Mouse (Mus musculus) neural tube, embryonic 15.5 days (tissue): ENCODE data around the gene Il20. TPM values are rescaled to one million over a fixed set of nuclear protein-coding genes. Genes with fewer than 3 reads are reported as not detected.
A peak's percentile ranks its signal among the peaks of the same experiment; 100 is the strongest.

Source experiments
- ATAC-seq: fragments of 200-750 bp; cut with Nextera tagmentation; 2 replicates; pipeline ENCODE4 v1.8.0; 2017; ENCODE audit warnings: mild to moderate bottlenecking, moderate TSS enrichment, moderate library complexity; ENCODE audit not compliant: low FRiP score
- H3K27ac ChIP-seq: fragments of 300-500 bp; sonication (generic); replicated peaks from 2 replicates; pipeline ENCODE4 v1.5.1; 2015; ENCODE audit warnings: mild to moderate bottlenecking, inconsistent platforms
- H3K27me3 ChIP-seq: fragments of 300-500 bp; sonication (generic); replicated peaks from 2 replicates; pipeline ENCODE4 v1.6.1; 2015; ENCODE audit warnings: inconsistent platforms
- H3K36me3 ChIP-seq: fragments of 300-500 bp; sonication (generic); 2 replicates; pipeline ENCODE4 v1.6.1; 2015; ENCODE audit warnings: inconsistent platforms
- H3K4me1 ChIP-seq: fragments of 300-500 bp; sonication (generic); 2 replicates; pipeline ENCODE4 v1.6.1; 2015; ENCODE audit warnings: inconsistent platforms
- H3K4me2 ChIP-seq: fragments of 300-500 bp; sonication (generic); 2 replicates; pipeline ENCODE4 v1.6.1; 2015; ENCODE audit warnings: inconsistent platforms, mild to moderate bottlenecking, moderate library complexity
- H3K4me3 ChIP-seq: fragments of 300-500 bp; sonication (generic); replicated peaks from 2 replicates; pipeline ENCODE4 v1.5.1; 2015; ENCODE audit warnings: mild to moderate bottlenecking, inconsistent platforms
- H3K9ac ChIP-seq: fragments of 300-500 bp; sonication (generic); replicated peaks from 2 replicates; pipeline ENCODE4 v1.6.1; 2015; ENCODE audit warnings: mild to moderate bottlenecking, inconsistent platforms
- H3K9me3 ChIP-seq: fragments of 300-500 bp; sonication (generic); replicated peaks from 2 replicates; pipeline ENCODE4 v1.6.1; 2016; ENCODE audit warnings: inconsistent platforms
- WGBS: fragments of 180-500 bp; shearing (Covaris S2); methylation state at CpG from one replicate; pipeline ENCODE4 v1.1.7; 2015; ENCODE audit warnings: mixed read lengths; 5-methylcytosine and 5-hydroxymethylcytosine counted together
- polyA plus RNA-seq: library from polyadenylated mRNA; unstranded; fragments of >200 nt; fragmentation: Nextera tagmentation; extraction: Ambion mirVana; gene quantifications from 2 replicates; pipeline ENCODE4 v1.2.1, GENCODE M21; 2015

Gene Il20
- polyA plus RNA-seq, 1 experiment from 2014 or later, result not detected

GRCm38 (mm10) chr1:130893329-130894040, 17.8 kb downstream of the Il20 start:
- Histone ChIP-seq H3K4me1 (no peaks in the 10 kb centered on the region), H3K4me3 (no peak overlapping the region), H3K27ac (no peak overlapping the region), H3K9me3 (no peaks in the 10 kb centered on the region), H3K36me3 (no peaks in the 10 kb centered on the region), H3K9ac (no peak overlapping the region), H3K4me2 (no peak overlapping the region), H3K27me3 (no peaks in the 10 kb centered on the region)
- WGBS, result 75% methylated on average over 9 of the region's 9 CpGs
- ATAC-seq, result no peak

DNA sequence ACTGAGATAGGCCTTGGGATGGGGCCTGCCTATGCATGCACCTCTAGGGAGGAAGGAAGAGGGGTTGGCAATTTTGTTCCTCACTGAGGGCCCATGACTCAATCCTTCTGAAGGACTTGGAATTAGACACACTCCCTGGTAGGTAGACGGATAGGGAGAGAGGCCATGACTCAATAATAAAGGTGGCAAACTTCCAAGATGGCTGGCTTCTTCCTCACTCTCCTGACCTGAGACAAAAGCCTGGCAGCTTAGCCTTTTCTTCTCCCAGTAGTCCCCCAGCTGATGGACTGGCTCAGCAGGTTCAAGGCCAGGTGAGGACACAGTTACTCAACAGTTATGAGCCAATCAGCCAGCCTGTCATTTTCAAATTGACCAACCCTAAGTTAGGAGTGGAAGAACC, 18.8 kb downstream of the Il20 start:
- H3K27ac ChIP-seq, result no peak overlapping the region
- H3K36me3 ChIP-seq, result no peaks in the 10 kb centered on the region
- H3K27me3 ChIP-seq, result no peaks in the 10 kb centered on the region
- no peak overlapping the region for H3K4me2 ChIP-seq
- no peaks in the 10 kb centered on the region for H3K9me3 ChIP-seq
- H3K9ac ChIP-seq, result no peak overlapping the region
- H3K4me1 ChIP-seq, result no peaks in the 10 kb centered on the region
- H3K4me3 ChIP-seq, result no peak overlapping the region
- ATAC-seq, result no peak
- WGBS, result 73% methylated on average over 1 of the region's 1 CpGs

DNA sequence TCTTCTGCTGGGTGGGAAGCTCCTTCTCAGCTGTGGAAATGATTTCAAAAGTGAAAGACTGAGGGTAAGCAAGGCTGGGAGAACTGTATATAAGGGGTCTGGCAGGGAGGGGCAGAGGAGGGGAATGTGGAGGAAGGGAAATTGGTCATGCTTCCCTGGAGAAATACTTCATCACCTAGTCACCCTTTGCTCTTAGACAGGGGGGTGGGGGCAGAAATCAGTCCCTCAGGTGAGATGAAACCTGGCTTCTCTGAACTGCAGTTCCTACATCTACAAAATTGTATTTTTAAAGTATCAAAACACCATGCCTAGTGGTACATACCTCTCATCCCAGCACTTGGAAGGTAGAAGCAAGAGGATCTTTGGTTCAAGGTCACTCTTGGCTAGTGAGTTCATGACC, 23.9 kb downstream of the Il20 start, which contains the start of gene Il24:
Gene Il24 (minus strand): TSS at position 101 of the 400 bp plus-strand sequence.
- no peaks in the 10 kb centered on the region for H3K36me3 ChIP-seq
- no peaks in the 10 kb centered on the region for H3K9me3 ChIP-seq
- no peak within 1 kb of the TSS for H3K27ac ChIP-seq
- H3K9ac ChIP-seq, result no peak within 1 kb of the TSS
- H3K4me1 ChIP-seq, result no peaks in the 10 kb centered on the region
- H3K27me3 ChIP-seq, result no peaks in the 10 kb centered on the region
- no peak within 1 kb of the TSS for H3K4me3 ChIP-seq
- ATAC-seq, result no peak
- no peak within 1 kb of the TSS for H3K4me2 ChIP-seq

DNA sequence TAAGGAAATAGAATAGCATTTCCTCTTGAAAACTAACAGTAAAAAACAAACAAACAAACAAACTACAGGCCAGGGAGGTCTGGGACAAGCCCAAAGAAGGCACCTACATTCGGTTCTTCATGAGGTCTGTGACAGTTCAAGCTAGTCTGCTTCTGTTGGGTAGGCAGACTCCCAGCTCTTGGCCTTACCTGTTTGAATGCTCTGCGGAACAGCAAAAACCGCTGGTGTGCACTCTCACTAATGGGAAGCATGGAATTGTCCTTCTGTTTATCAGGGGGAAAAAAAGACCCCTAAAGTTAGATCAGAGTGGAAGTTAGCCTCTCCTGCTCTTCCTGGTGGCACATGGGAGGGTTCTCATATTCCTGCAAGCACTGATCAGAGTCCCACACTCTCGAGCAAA, 28.1 kb downstream of the Il20 start:
- no peak for ATAC-seq
- 94% methylated on average over 4 of the region's 4 CpGs for WGBS
- Histone ChIP-seq H3K27me3 (peaks cover 13% of the 10 kb centered on the region), H3K4me2 (no peak overlapping the region), H3K9me3 (no peaks in the 10 kb centered on the region), H3K9ac (no peak overlapping the region), H3K4me1 (peaks cover 4% of the 10 kb centered on the region), H3K36me3 (no peaks in the 10 kb centered on the region), H3K4me3 (no peak overlapping the region), H3K27ac (no peak overlapping the region)

- H3K27me3 ChIP-seq, result peaks cover 21% of the 10 kb centered on the region
Measured at GRCm38 (mm10) chr1:130879927-130880326, 31.3 kb downstream of the Il20 start.

DNA sequence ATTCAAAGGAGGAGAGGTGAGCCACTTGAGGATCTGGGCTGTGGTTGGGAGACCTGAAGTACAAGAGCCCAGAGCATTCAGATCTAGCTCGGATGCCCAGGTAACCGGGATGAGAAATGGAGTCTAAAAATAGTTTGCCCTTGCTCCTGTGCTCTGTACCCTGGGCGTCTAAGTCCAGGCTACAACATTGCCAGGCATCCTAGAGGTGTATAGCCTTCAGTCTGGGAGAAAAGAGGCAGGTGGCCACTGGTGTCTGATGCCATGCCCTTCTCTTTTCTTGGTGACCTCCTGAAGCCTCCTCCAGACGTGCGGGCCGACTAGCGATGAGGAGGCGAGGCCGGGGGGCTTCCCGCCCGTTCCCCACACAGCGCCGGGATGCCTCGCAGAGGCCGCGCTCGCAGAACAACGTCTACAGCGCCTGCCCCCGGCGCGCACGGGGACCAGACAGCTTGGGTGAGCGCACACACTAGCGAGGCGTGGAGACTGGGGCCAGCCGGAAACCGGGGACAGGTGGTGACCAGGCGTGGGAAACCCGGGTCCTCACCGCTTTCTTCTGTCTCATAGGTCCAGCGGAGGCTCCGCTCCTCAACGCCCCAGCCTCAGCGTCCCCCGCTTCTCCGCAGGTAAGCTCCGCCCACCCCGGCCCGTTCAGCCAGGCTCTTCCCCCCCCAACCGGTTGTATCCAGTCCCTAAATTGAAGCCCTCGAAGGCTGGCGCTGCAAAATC, 33.2 kb downstream of the Il20 start:
- peak; percentile 83 for ATAC-seq
- 3% methylated on average over 43 of the region's 43 CpGs for WGBS
- H3K4me2 ChIP-seq, result peak overlapping the region; percentile 70
- no peak overlapping the region for H3K27ac ChIP-seq
- peaks cover 11% of the 10 kb centered on the region for H3K4me1 ChIP-seq
- H3K27me3 ChIP-seq, result peaks cover 21% of the 10 kb centered on the region
- no peaks in the 10 kb centered on the region for H3K9me3 ChIP-seq
- peak overlapping the region; percentile 47 for H3K9ac ChIP-seq
- no peaks in the 10 kb centered on the region for H3K36me3 ChIP-seq
- peak overlapping the region; percentile 45 for H3K4me3 ChIP-seq

More at GRCm38 (mm10) chr1:130879927-130880326, 31.3 kb downstream of the Il20 start:
- H3K36me3 ChIP-seq, result no peaks in the 10 kb centered on the region
- peaks cover 11% of the 10 kb centered on the region for H3K4me1 ChIP-seq
- no peak overlapping the region for H3K4me2 ChIP-seq
- H3K4me3 ChIP-seq, result no peak overlapping the region
- no peak for ATAC-seq
- H3K9me3 ChIP-seq, result no peaks in the 10 kb centered on the region
- WGBS, result 93% methylated on average over 7 of the region's 7 CpGs
- H3K27ac ChIP-seq, result no peak overlapping the region
- H3K9ac ChIP-seq, result no peak overlapping the region

GRCm38 (mm10) chr1:130876931-130877509, 34.2 kb downstream of the Il20 start:
- Histone ChIP-seq H3K27me3 (peaks cover 21% of the 10 kb centered on the region), H3K4me2 (no peak overlapping the region), H3K4me3 (no peak overlapping the region), H3K27ac (no peak overlapping the region), H3K36me3 (no peaks in the 10 kb centered on the region), H3K4me1 (peaks cover 11% of the 10 kb centered on the region), H3K9me3 (no peaks in the 10 kb centered on the region), H3K9ac (no peak overlapping the region)
- 22% methylated on average over 3 of the region's 3 CpGs for WGBS
- no peak for ATAC-seq

- 76% methylated on average over 3 of the region's 3 CpGs for WGBS
- H3K4me2 ChIP-seq, result no peak overlapping the region
- no peak for ATAC-seq
- no peak overlapping the region for H3K4me3 ChIP-seq
- H3K9ac ChIP-seq, result no peak overlapping the region
- H3K9me3 ChIP-seq, result no peaks in the 10 kb centered on the region
- no peaks in the 10 kb centered on the region for H3K36me3 ChIP-seq
- H3K4me1 ChIP-seq, result peaks cover 11% of the 10 kb centered on the region
- no peak overlapping the region for H3K27ac ChIP-seq
- peaks cover 19% of the 10 kb centered on the region for H3K27me3 ChIP-seq
Measured at GRCm38 (mm10) chr1:130875910-130876309, 35.3 kb downstream of the Il20 start.

DNA sequence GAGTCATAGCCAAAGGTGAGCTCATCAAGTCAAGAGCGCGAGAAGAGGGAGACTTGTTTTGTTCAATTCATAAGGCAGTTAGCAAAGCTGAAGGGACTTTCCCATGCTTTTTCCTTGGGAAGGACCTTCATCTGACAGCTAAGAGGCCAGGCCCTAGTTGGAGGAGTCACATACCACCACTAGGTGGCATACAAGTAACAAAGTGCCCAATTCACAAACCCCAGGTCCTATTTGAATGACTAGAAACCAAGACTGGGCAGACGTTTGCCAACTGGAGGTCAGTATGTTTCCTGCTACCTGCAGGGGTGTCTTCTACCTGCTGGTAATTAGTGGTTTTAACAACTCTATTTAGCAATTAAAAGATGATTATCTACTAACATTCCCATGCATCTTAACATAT, 36.1 kb downstream of the Il20 start:
- Histone ChIP-seq H3K4me1 (peaks cover 11% of the 10 kb centered on the region), H3K9ac (no peak overlapping the region), H3K27ac (no peak overlapping the region), H3K27me3 (peaks cover 15% of the 10 kb centered on the region), H3K4me2 (no peak overlapping the region), H3K9me3 (no peaks in the 10 kb centered on the region), H3K4me3 (no peak overlapping the region), H3K36me3 (no peaks in the 10 kb centered on the region)
- peak; percentile 56; the same call in 1 of the 2 replicates for ATAC-seq
- 45% methylated on average over 3 of the region's 3 CpGs for WGBS

DNA sequence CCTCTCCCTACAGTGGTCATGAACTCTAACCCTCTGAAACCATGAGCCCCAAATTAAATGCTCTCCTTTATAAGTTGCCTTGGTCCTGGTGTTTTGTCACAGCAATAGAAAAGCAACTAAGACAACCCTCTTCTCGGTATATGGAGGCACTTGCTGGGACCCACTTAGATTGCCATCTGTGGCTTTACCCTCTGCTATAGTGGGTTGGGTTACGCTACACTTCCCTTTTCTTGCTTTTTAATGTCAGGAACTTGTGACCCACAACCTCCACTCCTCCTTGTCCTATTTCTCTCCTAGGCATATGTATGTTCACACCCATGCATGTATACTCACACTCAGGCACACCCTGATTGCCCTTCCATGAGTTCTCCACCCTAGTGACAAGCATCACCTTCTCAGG, 38.3 kb downstream of the Il20 start:
- Histone ChIP-seq H3K27ac (no peak overlapping the region), H3K27me3 (peaks cover 6% of the 10 kb centered on the region), H3K9ac (no peak overlapping the region), H3K4me1 (peaks cover 4% of the 10 kb centered on the region), H3K4me2 (no peak overlapping the region), H3K9me3 (no peaks in the 10 kb centered on the region), H3K4me3 (no peak overlapping the region), H3K36me3 (no peaks in the 10 kb centered on the region)
- ATAC-seq, result no peak
- 93% methylated on average over 2 of the region's 2 CpGs for WGBS

GRCm38 (mm10) chr1:130865541-130866221, 45.6 kb downstream of the Il20 start, which contains the start of gene Fcmr:
Gene Fcmr, plus strand, starts transcription at chr1:130865669.
- H3K4me3 ChIP-seq, result no peak within 1 kb of the TSS
- no peak within 1 kb of the TSS for H3K9ac ChIP-seq
- no peak within 1 kb of the TSS for H3K4me2 ChIP-seq
- no peaks in the 10 kb centered on the region for H3K36me3 ChIP-seq
- H3K9me3 ChIP-seq, result no peaks in the 10 kb centered on the region
- H3K4me1 ChIP-seq, result no peaks in the 10 kb centered on the region
- WGBS, result 86% methylated on average over 7 of the region's 7 CpGs
- no peak for ATAC-seq
- H3K27ac ChIP-seq, result no peak within 1 kb of the TSS
- H3K27me3 ChIP-seq, result no peaks in the 10 kb centered on the region
